Mouse (Mus musculus) heart, postnatal 14 days (tissue): ENCODE results near the gene Cpt1c. TPM values are rescaled to one million over a fixed set of nuclear protein-coding genes. Genes with fewer than 3 reads are reported as not detected.

Experiments
- DNase-seq, 2 experiments: peaks; one replicate each; pipeline ENCODE4 v3.0.0; 2021 to 2022
- intact Hi-C: fragments of 180-260 bp; cut with DNase I; formaldehyde crosslinking; loops from one replicate; pipeline ENCODE4 v1.15.1; 2025
- microRNA-seq, 2 experiments: library from miRNA; unstranded; fragments of <30 nt; microRNA quantifications; one replicate each; pipeline ENCODE4 v1.2.0; 2021 to 2022
- total RNA-seq, 2 experiments: library from RNA; stranded (reverse); gene quantifications; 2 replicates each; pipeline ENCODE4 v1.2.3; 2021

The Cpt1c gene
- total RNA-seq, 2 experiments from 2014 or later = 3.1 to 3.5 TPM

DNA sequence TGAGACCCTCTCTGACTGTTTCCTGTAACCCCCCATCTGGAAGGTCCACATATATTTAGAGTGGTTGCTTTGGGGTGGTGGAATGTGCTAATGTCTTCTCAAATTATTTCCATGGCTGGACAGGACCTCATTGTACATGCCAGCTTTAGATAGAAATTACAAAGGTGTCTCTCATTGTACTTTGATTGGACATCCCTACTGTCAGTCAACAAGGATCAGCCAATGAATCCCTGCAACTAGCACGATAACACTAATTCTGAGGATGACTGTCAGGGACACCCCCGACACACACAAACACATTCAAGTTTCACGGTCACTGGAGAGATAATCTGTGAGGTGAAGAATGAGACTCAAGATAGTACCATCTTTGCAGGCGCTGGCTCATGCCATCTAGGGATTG lies 36.0 kb downstream of the Cpt1c start:
- intact Hi-C loops = no loop called here
- no peak for DNase-seq

DNA sequence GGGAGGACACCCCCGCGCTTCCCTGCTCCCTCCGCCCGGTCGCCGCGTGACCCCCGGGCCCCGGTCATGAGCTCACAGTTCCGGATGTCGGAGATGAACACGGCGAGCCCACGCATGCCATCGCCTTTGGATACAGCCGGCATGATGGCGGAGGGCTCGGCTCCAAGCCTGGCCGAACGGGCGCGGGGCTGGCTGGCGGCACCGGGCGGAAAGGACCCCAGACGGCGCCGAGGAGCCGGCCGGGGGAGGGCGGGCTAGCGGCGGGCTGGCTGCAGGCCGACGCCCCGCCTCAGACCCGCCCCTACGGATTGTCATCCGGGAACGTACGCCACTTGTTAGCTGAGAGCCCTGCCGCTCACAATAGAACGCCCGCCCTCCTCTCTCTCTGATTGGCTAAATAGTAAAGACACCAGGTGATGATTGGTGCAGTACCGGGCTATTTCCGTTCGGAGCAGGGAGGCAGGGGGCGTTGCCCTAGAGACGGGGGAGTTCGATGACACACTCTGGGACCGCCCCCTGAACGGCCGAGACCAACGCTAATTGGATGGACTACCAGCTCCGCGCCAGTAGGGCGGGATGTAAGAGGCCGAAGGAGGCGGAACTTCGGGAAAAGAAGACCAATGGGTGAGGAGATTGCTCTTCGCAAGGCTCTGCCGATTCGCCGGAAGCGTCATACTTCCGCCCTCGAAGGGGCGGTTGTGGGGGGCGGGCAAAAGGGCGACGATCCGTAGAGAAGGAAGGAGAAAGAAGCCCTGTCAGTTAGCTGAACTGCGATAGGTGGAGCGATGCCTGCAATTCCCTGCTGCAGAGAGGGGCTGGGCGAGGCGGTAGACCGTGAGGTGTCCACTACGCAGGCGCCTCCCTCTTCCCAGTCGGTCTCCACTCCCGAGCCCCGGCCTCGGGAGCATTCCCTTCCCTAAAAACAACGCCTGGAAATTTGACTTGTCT lies 45.2 kb downstream of the Cpt1c start, which contains the start of gene Ap2a1:
Gene Ap2a1, minus strand, starts transcription at position 293 of the 948 bp plus-strand sequence.
- DNase-seq = peak; percentile 98 to 99
- intact Hi-C loops = loop anchor here (2.0 to 5.0 kb wide), 2 partner anchors 21 to 38 kb away; no protein-coding TSS in a partner anchor

DNA sequence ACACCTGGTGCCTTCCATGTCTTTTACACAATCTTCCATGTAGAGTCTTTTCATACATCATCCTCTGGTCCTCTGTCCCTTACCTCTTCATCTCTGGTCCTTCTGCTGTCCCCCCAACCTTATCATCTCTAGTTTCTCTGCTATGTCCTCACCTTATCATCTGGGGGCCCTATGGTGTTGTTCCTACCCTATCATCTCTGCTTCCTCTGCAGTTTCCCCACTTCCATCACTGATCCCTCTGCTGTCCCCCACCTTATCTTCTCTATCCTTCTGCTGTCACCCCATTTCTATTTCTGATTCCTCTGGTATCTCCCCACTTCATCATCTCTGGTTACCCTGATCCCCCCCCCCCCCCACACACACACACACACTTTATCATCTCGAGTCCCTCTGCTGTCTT lies 46.1 kb downstream of the Cpt1c start:
- DNase-seq = no peak
- intact Hi-C loops = loop anchor here (5.0 kb wide), 1 partner anchor 39 kb away; no protein-coding TSS in a partner anchor

DNA sequence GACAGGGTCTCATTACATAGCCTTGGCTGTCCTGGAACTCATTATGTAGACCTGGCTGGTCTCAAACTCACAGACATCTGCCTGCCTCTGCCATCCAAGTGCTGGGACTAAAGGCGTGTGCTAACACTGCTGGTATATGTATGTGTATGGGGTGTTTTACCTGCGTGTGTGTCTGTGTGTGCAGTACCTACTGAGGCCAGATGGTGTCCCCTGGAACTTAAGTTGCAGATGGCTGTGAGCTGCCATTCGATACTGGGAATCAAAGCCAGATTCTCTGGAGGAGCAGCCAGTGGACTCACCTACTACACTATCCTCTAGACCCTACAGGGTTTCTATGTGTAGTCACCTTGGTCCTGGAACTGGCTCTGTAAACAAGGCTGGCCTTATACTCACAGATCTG lies 49.2 kb downstream of the Cpt1c start:
- intact Hi-C loops = loop anchor here (5.0 kb wide), 1 partner anchor 42 kb away; no protein-coding TSS in a partner anchor
- peak in 1 of 2 experiments; percentile 44 for DNase-seq

DNA sequence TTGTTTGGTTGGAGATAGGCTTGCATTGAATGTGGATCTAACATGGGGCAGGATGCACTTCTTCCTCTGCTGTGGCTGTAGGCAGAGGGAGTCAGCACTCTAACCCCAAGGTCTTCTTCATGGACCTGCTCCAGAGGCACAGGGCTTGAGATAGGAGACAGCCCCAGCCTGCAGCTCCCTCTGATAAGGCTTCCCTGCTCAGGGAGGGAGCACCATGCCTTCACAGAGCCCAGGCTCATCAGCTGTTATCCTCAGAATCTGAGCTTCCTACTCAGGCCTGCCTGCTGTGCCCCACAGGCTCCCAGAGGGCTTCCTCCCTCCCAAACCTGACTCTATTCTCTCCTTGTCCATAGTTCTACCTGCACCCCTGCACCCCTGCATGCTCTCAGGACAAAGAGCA lies 52.1 kb downstream of the Cpt1c start:
- intact Hi-C loops = loop anchor here (5.0 kb wide), 1 partner anchor 35 kb away; no protein-coding TSS in a partner anchor
- no peak for DNase-seq

DNA sequence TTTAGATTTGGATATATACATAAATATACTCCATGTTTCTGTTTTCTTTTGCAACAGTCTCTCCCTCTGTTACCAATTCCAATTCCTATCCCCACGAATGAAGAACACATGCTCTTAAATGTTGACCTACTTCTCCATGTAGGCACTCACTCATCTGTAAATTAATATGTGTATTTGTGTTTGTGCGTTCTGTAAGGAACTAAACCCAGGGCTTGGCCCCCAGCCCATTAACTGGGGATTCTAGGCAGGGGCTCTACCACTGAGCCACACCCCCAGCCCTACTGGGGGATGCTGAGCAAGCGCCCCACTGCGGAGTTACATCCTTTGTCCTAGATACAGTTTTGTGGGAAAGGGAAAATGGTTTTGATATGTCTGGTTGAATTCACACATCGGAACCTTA lies 55.5 kb downstream of the Cpt1c start:
- intact Hi-C loops = no loop called here
- DNase-seq = no peak

DNA sequence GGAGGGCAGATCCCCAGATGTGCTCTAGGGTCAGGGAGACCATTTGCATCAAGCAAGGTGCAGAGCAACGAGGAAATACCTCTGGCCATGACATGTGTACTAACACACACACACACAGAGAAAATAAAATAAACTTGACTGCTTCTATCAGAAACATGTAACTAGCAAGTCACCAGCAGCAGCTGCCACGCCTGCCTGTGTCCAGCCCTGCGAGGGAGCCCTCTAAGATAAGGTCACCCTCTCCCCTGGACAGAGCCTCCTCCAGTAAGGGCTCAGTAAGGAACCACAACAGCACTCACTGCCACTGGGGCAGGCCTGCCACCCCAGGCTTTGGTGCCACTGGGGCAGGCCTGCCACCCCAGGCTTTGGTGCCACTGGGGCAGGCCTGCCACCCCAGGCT lies 56.4 kb downstream of the Cpt1c start:
- intact Hi-C loops = no loop called here
- DNase-seq = no peak

DNA sequence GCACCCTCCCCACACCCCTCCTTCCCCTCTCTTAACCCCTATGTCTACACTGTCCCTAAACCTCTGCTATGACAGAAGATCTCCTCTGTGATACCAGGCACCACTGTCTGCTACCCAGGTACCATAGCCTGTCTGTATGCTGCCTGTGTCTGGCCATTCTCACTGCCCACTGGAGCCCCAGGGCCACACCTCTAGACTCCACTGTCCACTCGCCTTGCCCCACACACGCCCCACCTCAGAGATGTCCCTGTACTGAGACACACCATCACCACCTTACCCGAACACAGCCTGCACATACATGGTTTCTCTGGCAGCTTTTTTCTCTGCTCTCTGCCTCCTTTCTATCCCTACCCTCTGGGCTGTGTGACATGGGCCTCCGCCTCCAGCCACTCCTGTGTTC lies 57.8 kb downstream of the Cpt1c start:
- DNase-seq = no peak
- intact Hi-C loops = no loop called here

DNA sequence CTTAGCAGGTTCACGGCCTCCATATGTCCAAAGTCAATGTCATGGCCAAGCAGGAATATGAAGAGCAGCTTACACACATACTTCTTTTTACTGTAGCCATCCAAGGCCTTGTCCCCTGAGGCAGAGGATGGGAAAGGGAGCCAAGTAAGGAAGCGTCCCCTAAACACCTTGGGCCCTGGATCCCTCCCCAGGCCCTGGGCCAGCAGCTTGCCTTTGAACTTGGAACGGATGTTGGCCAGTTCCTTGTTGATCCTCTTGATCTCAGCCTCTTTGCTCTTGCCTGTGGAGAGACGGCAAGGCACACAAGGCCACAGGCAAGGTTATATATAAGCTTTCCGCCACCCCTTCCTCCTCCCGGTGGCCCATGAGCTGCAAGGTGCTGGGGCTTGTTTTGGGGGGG lies 58.5 kb downstream of the Cpt1c start:
- DNase-seq = no peak
- intact Hi-C loops = no loop called here

DNA sequence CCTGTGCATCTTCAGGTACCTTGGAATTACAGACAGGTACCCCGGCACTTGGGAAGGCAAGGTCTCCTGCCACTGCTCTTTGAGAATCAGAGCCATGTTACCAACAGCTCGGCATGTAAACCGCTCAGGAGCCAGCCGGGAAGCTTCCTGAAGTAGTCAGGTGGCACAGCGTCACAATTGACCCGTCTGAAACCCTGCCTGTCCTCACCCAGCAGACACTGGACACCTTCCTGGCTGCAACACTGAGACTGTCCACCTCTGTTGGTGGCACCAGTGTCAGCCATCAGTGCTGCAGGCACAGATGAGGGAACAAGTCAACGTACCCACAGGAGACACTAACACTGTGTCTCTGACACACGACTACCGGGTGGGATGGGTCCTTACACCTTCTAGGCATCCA lies 59.3 kb downstream of the Cpt1c start:
- intact Hi-C loops = no loop called here
- no peak for DNase-seq

DNA sequence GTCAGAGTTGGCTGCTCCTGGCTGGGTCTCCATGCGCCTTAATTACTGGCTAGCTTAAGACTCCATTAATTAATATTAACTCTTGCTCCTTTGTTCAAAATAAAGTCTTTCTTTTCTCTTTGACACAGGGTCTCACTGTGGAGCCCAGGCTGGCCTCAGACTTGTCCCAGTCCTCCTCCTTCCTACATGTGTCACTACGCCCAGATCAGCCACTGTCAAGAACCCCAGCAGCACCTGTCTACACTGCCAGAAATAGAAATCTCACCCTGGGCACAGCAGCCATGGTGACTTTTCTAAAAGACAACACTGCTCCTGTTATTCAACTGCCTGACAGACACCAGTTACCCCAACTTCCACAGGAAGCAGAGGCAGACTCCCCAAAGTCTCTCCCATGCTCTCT lies 60.3 kb downstream of the Cpt1c start:
- intact Hi-C loops = no loop called here
- no peak for DNase-seq

Small RNA genes within 50 kb of the gene (microRNA-seq; reads per million reads assigned to microRNA genes)
- gene Mir7054 = 1.2 to 1.6 reads per million in 2 experiments

Other genes starting within 250 kb of the Cpt1c start
- 10 to 100 TPM; 25.4 to 28.1 TPM for gene Vrk3, start 226.4 kb downstream of the Cpt1c start, total RNA-seq
- gene Zfp473, start 223.8 kb downstream of the Cpt1c start, total RNA-seq = under 1 TPM; 0.14 to 0.15 TPM
- 10 to 100 TPM; 31.6 to 33.3 TPM for gene Nup62, start 158.8 kb downstream of the Cpt1c start, total RNA-seq
- 1 to 10 TPM in 1 of 2 experiments, under 1 TPM in 1; 0.72 to 1.1 TPM for gene Il4i1, start 158.5 kb downstream of the Cpt1c start, total RNA-seq
- 10 to 100 TPM; 52.4 to 57.4 TPM for gene Atf5, start 158.2 kb downstream of the Cpt1c start, total RNA-seq
- gene Akt1s1, start 125.9 kb downstream of the Cpt1c start, total RNA-seq = 10 to 100 TPM; 61.1 to 63.3 TPM
- 10 to 100 TPM; 41.0 to 42.8 TPM for gene Tbc1d17, start 125.8 kb downstream of the Cpt1c start, total RNA-seq
- gene Pnkp, start 117.7 kb downstream of the Cpt1c start, total RNA-seq = 10 to 100 TPM; 17.6 to 18.8 TPM
- 100 to 1,000 TPM; 149 to 160 TPM for gene Ptov1, start 105.1 kb downstream of the Cpt1c start, total RNA-seq
- gene Med25, start 82.1 kb downstream of the Cpt1c start, total RNA-seq = 10 to 100 TPM; 60.3 to 68.6 TPM
- 10 to 100 TPM in 1 of 2 experiments, 1 to 10 TPM in 1; 9.0 to 18.1 TPM for gene Fuz, start 78.8 kb downstream of the Cpt1c start, total RNA-seq
- 10 to 100 TPM; 74.5 to 82.2 TPM for gene Ap2a1, start 45.4 kb downstream of the Cpt1c start, total RNA-seq
- not detected for gene Tsks, start 31.6 kb downstream of the Cpt1c start, total RNA-seq
- 100 to 1,000 TPM; 119 to 128 TPM for gene Prmt1, start 11.7 kb upstream of the Cpt1c start, total RNA-seq
- 10 to 100 TPM; 36.5 to 40.2 TPM for gene Irf3, start 22.8 kb upstream of the Cpt1c start, total RNA-seq
- gene Bcl2l12, start 23.9 kb upstream of the Cpt1c start, total RNA-seq = 10 to 100 TPM; 10.4 to 12.3 TPM
- gene Scaf1, start 41.5 kb upstream of the Cpt1c start, total RNA-seq = 10 to 100 TPM; 53.8 to 56.1 TPM
- 10 to 100 TPM; 60.7 to 62.8 TPM for gene Rras, start 43.1 kb upstream of the Cpt1c start, total RNA-seq
- 10 to 100 TPM; 27.2 to 28.3 TPM for gene Prr12, start 78.0 kb upstream of the Cpt1c start, total RNA-seq
- gene Nosip, start 87.6 kb upstream of the Cpt1c start, total RNA-seq = 10 to 100 TPM; 27.7 to 33.7 TPM
- 10 to 100 TPM; 11.1 to 11.4 TPM for gene Prrg2, start 87.8 kb upstream of the Cpt1c start, total RNA-seq
- 10 to 100 TPM; 46.0 to 53.7 TPM for gene Rcn3, start 117.4 kb upstream of the Cpt1c start, total RNA-seq
- gene Fcgrt, start 129.0 kb upstream of the Cpt1c start, total RNA-seq = 10 to 100 TPM; 72.0 to 76.7 TPM
- gene Rps11, start 149.6 kb upstream of the Cpt1c start, total RNA-seq = 100 to 1,000 TPM; 582 to 636 TPM
- 100 to 1,000 TPM; 573 to 686 TPM for gene Rpl13a, start 153.9 kb upstream of the Cpt1c start, total RNA-seq
- gene Gm45713, start 161.4 kb upstream of the Cpt1c start, total RNA-seq = under 1 TPM in 1 of 2 experiments, not detected in 1; 0.45 TPM
- 1 to 10 TPM; 4.3 to 5.8 TPM for gene Flt3l, start 161.6 kb upstream of the Cpt1c start, total RNA-seq
- 10 to 100 TPM; 27.7 to 31.2 TPM for gene Pih1d1, start 179.5 kb upstream of the Cpt1c start, total RNA-seq
- gene Aldh16a1, start 179.7 kb upstream of the Cpt1c start, total RNA-seq = 10 to 100 TPM; 20.3 to 27.3 TPM
- gene Slc17a7, start 189.1 kb upstream of the Cpt1c start, total RNA-seq = 10 to 100 TPM in 1 of 2 experiments, 1 to 10 TPM in 1; 8.1 to 11.5 TPM
- gene Gfy, start 204.7 kb upstream of the Cpt1c start, total RNA-seq = not detected
- gene Pth2, start 206.1 kb upstream of the Cpt1c start, total RNA-seq = not detected
- not detected for gene Ccdc155, start 230.0 kb upstream of the Cpt1c start, total RNA-seq
- gene Dkkl1, start 237.3 kb upstream of the Cpt1c start, total RNA-seq = not detected
- 10 to 100 TPM; 10.1 to 14.4 TPM for gene Tead2, start 240.9 kb upstream of the Cpt1c start, total RNA-seq